Mouse (Mus musculus) brain, embryonic 14.5 days (tissue): ENCODE measurements at regions not wholly inside any gene's neighbourhood (a gene's known extent, or its start where the extent isn't known, plus 50 kb on each side); places are given as distances from the start of the nearest gene placed in this dataset.

Source experiments
- CTCF ChIP-seq: fragments of 200-500 bp; IDR thresholded peaks from 2 replicates; pipeline ENCODE4 v1.5.1; 2012; ENCODE audit warnings: inconsistent platforms, mild to moderate bottlenecking, moderate library complexity, borderline replicate concordance; ENCODE audit not compliant: insufficient read depth, insufficient read length; ENCODE audit errors: extremely low read depth
- POLR2A ChIP-seq: fragments of 200-500 bp; IDR thresholded peaks from 2 replicates; pipeline ENCODE4 v1.6.1; 2012; ENCODE audit warnings: mild to moderate bottlenecking, inconsistent platforms, borderline replicate concordance; ENCODE audit not compliant: poor library complexity, insufficient read depth, insufficient read length, severe bottlenecking; ENCODE audit errors: extremely low read depth

- TF ChIP-seq CTCF (no peak), POLR2A (no peak)
Measured at GRCm38 (mm10) chr16:69577205-69577604, 286.3 kb downstream of the Speer2 start.
